Mouse (Mus musculus) lung, adult 2 months (tissue): ENCODE results near the gene Pan2. TPM values are rescaled to one million over a fixed set of nuclear protein-coding genes. Genes with fewer than 3 reads are reported as not detected.

Source experiments
- DNase-seq: peaks from one replicate; pipeline ENCODE4 v3.0.0; 2022
- H3K4me1 ChIP-seq: fragments of 200-500 bp; 2 replicates; pipeline ENCODE4 v1.6.1; 2011; ENCODE audit warnings: low read length; ENCODE audit not compliant: control insufficient read depth, insufficient read depth
- H3K4me3 ChIP-seq: fragments of 200-500 bp; replicated peaks from 2 replicates; pipeline ENCODE3; 2011; ENCODE audit warnings: low read depth, mild to moderate bottlenecking, control low read depth, low read length; ENCODE audit errors: extremely low read depth
- CTCF ChIP-seq: fragments of 200-500 bp; IDR thresholded peaks from 2 replicates; pipeline ENCODE4 v1.5.1; 2011; ENCODE audit warnings: mild to moderate bottlenecking, low read length, control low read depth; ENCODE audit not compliant: insufficient read depth
- POLR2A ChIP-seq: fragments of 200-500 bp; IDR thresholded peaks from 2 replicates; pipeline ENCODE4 v1.6.1; 2011; ENCODE audit warnings: low read depth, mild to moderate bottlenecking, control low read depth, low read length, borderline replicate concordance; ENCODE audit errors: extremely low read depth
- WGBS: fragments of 180-500 bp; shearing (Covaris S2); methylation state at CpG from one replicate; pipeline ENCODE4 v1.1.7; 2018; 5-methylcytosine and 5-hydroxymethylcytosine counted together
- polyA plus RNA-seq: library from polyadenylated mRNA; depleted of rRNA; stranded (reverse); fragments of >200 nt; gene quantifications from 2 replicates; pipeline ENCODE4 v1.2.3, GENCODE M21; 2012; rRNA removed

Pan2 gene
- polyA plus RNA-seq, 1 experiment, result 30.7 TPM

DNA sequence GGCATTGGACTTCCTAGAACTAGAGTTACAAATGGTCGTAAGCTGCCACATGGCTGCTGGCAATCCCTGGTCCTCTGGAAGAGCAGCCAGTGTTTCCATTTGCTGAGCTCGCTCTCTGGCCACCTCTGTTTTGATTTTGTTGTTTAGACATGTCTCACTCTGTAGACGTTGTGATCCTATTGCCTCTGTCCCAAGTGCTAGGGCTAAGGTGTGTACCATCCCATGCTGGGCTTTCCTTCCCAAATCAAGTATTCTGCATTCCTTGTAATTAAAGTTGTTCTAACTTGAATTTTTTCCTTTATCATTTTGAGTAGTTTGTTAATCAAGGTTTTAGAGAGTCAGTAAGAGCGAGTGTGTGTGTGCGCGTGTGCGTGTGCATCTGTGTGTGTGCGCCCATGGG is 44.4 kb downstream of the Pan2 start:
- H3K4me1 ChIP-seq, result peaks cover 4% of the 10 kb centered on the region; the same call in 1 of the 2 replicates
- TF ChIP-seq POLR2A, result no peak
- no peak overlapping the region for H3K4me3 ChIP-seq
- WGBS, result 80% methylated on average over 8 of the region's 8 CpGs
- DNase-seq, result no peak

DNA sequence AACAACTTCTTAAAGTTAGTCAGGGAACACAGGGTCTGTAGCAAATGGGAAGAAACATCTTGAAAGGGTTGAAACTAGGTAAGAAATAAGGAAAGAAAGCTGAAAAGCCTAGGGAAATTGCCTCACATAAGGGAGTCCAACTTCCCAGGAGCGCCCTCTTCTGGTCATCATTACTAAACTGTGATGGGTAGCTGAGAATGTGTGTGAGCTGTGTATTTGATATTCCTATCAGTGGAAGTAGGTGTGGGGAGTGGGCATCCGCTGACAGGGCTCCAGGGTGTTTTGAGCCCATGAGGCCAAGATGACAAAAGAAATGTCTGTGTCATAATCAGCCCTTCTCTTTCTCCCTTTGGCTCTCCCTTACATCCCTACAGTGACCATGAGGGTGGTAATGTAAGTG is 55.7 kb downstream of the Pan2 start:
- 43% methylated on average over 2 of the region's 2 CpGs for WGBS
- no peak for DNase-seq
- TF ChIP-seq POLR2A (no peak), CTCF (0 out of 2 replicates have a peak, but pooled peaks have one; percentile 14)
- H3K4me3 ChIP-seq, result no peak overlapping the region
- no peaks in the 10 kb centered on the region for H3K4me1 ChIP-seq

DNA sequence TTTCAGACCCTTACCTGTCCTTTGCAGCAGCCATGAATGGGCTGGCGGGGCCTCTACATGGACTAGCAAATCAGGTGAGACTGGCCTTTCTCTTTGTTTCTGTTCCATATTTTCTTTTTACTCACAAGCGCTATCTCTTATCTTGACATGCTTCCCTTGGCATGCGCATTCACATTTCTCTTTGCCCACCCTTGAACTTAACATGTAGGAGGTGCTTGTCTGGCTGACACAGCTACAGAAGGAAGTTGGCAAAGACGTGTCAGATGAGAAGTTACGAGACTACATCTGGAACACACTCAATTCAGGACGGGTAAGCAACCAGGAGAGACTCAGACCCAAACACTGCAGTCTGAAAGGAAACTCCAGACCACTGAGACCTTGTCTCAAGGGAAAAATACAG is 56.1 kb downstream of the Pan2 start:
- 82% methylated on average over 6 of the region's 6 CpGs for WGBS
- no peak for DNase-seq

DNA sequence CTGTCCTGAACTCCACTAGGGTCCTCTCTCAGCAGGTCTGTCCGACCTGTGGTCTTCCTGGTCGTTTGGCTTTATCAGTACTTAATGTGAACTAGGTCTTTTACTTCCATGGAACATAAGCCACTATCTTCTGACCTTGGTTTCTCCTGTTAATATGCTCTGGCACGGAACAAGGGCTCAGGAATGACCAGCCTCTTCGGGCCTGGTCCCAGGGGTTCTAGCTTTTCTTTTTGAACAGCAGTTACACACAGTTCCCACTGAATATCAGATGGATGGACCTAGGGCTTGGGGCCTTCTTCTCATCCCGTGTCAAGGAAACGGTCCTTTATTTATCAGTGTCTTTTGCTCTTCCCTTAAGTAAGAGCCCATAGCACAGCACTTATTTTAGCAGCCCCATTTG is 58.7 kb downstream of the Pan2 start:
- H3K4me1 ChIP-seq, result no peaks in the 10 kb centered on the region
- TF ChIP-seq POLR2A (no peak), CTCF (no peak)
- no peak overlapping the region for H3K4me3 ChIP-seq
- 83% methylated on average over 6 of the region's 6 CpGs for WGBS
- DNase-seq, result no peak

More for the DNA sequence above, 56.1 kb downstream of the Pan2 start:
- Histone ChIP-seq H3K4me1 (no peaks in the 10 kb centered on the region), H3K4me3 (no peak overlapping the region)
- TF ChIP-seq CTCF (no peak), POLR2A (no peak)

DNA sequence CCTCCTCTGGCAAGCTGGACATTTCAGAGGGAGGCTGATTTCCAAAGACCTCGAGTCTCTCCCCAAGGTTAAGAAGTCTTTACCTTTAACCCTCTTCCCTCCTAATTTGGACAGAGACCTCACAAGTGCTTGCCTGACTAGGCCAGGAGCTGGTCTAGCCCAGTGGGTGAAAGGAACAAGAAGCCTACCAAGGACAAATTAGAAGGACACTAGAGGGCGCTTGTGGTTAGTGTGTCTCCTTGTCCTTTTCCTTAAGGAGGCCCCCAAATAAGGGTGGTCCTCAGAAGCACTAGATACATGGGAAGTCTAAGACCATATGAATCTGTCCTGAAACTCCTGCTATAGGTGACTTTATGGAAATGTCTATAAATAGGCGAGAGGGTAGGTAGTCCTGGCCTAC is 59.4 kb downstream of the Pan2 start:
- Histone ChIP-seq H3K4me1 (no peaks in the 10 kb centered on the region), H3K4me3 (no peak overlapping the region)
- WGBS, result 46% methylated on average over 3 of the region's 3 CpGs
- TF ChIP-seq POLR2A, result no peak
- peak; percentile 16; the same call in 1 of the 2 replicates for TF ChIP-seq CTCF
- DNase-seq, result no peak

DNA sequence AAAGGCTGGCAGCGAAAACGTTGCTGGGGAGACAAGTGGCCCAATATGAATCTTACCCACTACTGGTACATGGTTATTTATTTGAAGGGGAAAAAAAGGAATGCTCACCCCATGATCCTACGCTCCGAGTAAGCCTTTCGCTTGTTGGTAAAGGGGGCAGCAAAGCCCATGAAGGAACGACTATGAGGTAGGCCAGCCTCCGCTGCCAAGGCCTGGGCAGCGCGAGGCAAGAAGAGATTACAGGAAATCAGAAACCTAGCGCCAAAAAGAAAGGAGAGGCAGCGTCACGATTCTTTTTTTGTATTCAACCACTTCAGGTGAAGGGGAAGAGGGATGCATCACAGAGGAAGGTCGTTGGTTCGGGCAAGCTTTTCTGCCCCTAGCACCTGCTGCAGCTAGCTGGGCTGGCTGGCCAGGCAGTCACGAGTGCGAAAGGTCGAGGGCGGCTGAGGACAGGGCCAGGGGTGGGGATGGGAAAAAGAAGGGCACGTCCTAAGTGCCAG is 64.8 kb downstream of the Pan2 start:
- Histone ChIP-seq H3K4me3 (peak overlapping the region; percentile 86), H3K4me1 (peaks cover 4% of the 10 kb centered on the region; the same call in 1 of the 2 replicates)
- WGBS, result 12% methylated on average over 19 of the region's 19 CpGs
- no peak for DNase-seq
- TF ChIP-seq POLR2A, result no peak
- TF ChIP-seq CTCF, result no peak

DNA sequence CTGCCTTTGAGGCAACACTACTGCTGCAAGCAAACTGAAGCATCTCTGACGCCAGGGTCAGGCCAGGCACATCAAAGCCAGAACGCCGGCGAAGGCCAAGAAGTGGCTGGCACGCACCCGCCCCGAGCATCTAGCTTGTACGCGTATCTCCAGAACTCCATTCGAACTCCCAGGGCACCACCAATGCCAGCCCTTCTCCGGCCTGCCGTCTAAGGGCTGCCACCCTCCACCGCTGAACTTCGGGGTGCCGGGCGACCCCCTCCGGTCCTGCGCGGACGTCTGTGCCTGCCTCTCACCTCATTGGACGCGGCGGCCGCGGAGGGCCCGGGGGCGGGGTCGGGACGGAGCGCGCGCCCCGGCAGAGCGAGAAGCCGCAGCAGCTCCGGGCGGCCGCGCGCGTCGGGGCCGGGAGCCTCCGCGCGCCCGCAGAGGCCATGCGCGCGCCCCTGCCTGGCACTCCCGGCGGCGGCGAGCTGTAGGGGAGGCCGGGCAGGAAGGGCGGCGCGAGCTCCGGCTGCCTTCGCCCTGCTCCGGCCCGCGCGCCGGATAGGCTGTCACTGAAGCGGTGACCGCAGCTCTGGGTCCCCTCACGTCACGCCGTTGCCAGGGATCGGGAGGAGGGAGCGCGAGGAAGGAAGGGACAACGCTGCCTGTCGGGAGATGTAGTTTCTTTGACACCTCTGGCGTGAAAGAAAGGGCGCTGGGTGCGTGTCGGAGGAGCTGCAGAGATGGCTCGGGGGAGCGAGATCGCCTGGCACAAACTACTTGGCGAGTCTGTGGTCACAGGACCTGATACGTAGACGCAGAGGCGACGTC is 65.5 kb downstream of the Pan2 start, which contains the start of gene Coq10a:
Gene Coq10a (minus strand): TSS at position 596 of the 816 bp plus-strand sequence.
- TF ChIP-seq POLR2A (peak; percentile 98), CTCF (no peak)
- H3K4me1 ChIP-seq, result peaks cover 4% of the 10 kb centered on the region; the same call in 1 of the 2 replicates
- peak within 1 kb of the TSS; percentile 86 for H3K4me3 ChIP-seq
- DNase-seq, result peak; percentile 90
- under 1% methylated on average over 87 of the region's 87 CpGs for WGBS

DNA sequence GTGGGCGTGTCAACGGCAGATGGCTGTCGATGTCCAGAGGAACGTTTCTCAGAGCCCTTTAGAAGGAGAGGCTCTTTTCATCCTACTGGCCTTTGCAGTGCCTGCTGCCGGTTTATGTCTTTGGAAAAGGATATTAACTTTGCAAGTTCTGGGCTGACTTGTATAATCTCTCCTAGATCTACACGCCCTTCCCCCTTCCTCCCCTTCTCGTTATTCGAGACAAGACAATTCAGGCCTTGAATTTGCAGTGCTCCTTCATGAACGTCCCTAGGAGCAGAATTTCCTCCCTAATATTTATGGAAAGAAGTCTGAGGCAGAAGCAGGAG is 66.0 kb downstream of the Pan2 start:
- peak overlapping the region; percentile 86 for H3K4me3 ChIP-seq
- DNase-seq, result no peak
- WGBS, result 2% methylated on average over 9 of the region's 9 CpGs
- peaks cover 4% of the 10 kb centered on the region; the same call in 1 of the 2 replicates for H3K4me1 ChIP-seq
- TF ChIP-seq CTCF (no peak), POLR2A (no peak)

DNA sequence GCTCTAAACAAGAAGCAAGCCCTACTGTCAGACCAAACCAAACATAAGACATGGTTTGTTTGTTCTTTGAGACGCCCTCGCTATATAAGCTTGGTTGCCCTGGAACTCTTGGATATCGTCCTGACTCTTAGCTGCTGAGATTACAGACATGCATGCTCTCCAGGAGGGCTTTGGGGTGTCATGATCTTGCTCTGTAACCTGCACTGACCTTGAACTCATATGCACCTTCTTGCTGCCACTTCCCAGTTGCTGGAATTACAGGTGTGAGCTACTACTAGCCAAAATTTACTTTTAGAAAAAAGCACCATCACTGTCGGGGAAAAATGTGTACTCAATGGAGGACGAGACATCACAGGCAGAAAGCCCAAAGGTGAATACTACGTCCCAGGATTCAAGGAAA is 66.5 kb downstream of the Pan2 start:
- no peak for DNase-seq
- WGBS, result 62% methylated on average over 6 of the region's 6 CpGs
- TF ChIP-seq CTCF (no peak), POLR2A (no peak)
- Histone ChIP-seq H3K4me3 (no peak overlapping the region), H3K4me1 (peaks cover 4% of the 10 kb centered on the region; the same call in 1 of the 2 replicates)

DNA sequence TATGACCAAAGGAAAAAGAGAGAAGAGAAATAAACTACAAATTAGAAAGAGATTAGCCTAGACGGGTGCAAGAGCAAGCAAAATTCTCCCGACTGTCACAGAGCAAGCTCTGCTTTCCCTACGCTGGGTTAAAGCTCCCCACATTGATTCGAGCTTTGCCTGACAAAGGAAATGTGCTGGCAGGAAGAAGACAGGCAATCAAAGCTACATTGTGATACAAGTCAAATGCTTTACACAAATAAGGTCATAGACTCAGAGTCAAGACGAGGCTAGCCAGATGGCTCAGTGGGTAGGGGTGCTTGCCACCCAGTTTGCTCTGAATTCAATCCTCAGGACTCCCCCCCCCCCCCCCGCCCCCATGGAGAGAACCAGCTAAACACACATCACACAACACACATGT is 66.9 kb downstream of the Pan2 start:
- WGBS, result 57% methylated on average over 6 of the region's 6 CpGs
- peaks cover 4% of the 10 kb centered on the region; the same call in 1 of the 2 replicates for H3K4me1 ChIP-seq
- no peak overlapping the region for H3K4me3 ChIP-seq
- TF ChIP-seq POLR2A, result no peak
- no peak for TF ChIP-seq CTCF
- no peak for DNase-seq

DNA sequence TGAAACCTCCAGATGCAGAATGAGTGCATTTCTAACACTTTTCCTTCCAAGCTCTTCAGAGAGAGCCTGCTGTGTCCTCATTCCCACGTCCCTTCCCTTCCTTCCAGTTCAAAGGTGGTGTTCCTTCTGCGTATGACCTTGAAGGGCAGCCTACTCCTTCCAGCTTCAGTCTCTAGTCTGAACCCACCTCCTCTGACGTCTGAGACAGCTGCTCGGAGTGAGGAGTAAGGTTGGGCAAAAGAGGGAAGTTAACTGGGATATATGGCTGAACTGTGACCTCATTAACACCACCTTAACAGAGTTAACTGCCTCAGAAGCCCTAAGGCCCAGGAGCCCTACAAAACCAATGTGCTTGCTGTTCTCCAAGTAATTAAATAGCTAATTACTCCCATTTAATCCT is 67.5 kb downstream of the Pan2 start:
- 60% methylated on average over 4 of the region's 4 CpGs for WGBS
- no peak for TF ChIP-seq CTCF
- no peak for TF ChIP-seq POLR2A
- Histone ChIP-seq H3K4me3 (no peak overlapping the region), H3K4me1 (peaks cover 4% of the 10 kb centered on the region; the same call in 1 of the 2 replicates)
- no peak for DNase-seq

Other genes with a start within 250 kb of the Pan2 start
- 43.8 and 84.2 TPM in 2 replicates for gene Ptges3, start 244.4 kb upstream of the Pan2 start, polyA plus RNA-seq
- 1,519 and 1,632 TPM in 2 replicates for gene Atp5b, start 220.1 kb upstream of the Pan2 start, polyA plus RNA-seq
- 26.9 and 40.7 TPM in 2 replicates for gene Baz2a, start 211.8 kb upstream of the Pan2 start, polyA plus RNA-seq
- gene Rbms2, start 123.0 kb upstream of the Pan2 start, polyA plus RNA-seq, result 103 and 116 TPM in 2 replicates
- gene Gls2, start 108.9 kb upstream of the Pan2 start, polyA plus RNA-seq, result 1.5 and 2.4 TPM in 2 replicates
- 5.6 and 9.9 TPM in 2 replicates for gene Spryd4, start 91.5 kb upstream of the Pan2 start, polyA plus RNA-seq
- not detected in 2 replicates for gene Mip, start 77.5 kb upstream of the Pan2 start, polyA plus RNA-seq
- 7.8 and 7.9 TPM in 2 replicates for gene Timeless, start 71.3 kb upstream of the Pan2 start, polyA plus RNA-seq
- gene Apon, start 49.2 kb upstream of the Pan2 start, polyA plus RNA-seq, result 0.08 and 0.27 TPM in 2 replicates
- 0.32 and 0.75 TPM in 2 replicates for gene Apof, start 34.7 kb upstream of the Pan2 start, polyA plus RNA-seq
- 30.8 and 34.4 TPM in 2 replicates for gene Stat2, start 32.8 kb upstream of the Pan2 start, polyA plus RNA-seq
- 0.08 TPM in 1 of 2 replicates, not detected in the other for gene Il23a, start 4.6 kb upstream of the Pan2 start, polyA plus RNA-seq
- 32.0 and 55.9 TPM in 2 replicates for gene Cnpy2, start 19.1 kb downstream of the Pan2 start, polyA plus RNA-seq
- 95.6 and 150 TPM in 2 replicates for gene Cs, start 34.4 kb downstream of the Pan2 start, polyA plus RNA-seq
- 28.9 and 48.7 TPM in 2 replicates for gene Coq10a, start 65.7 kb downstream of the Pan2 start, polyA plus RNA-seq
- 24.5 and 31.6 TPM in 2 replicates for gene Ankrd52, start 73.8 kb downstream of the Pan2 start, polyA plus RNA-seq
- gene Slc39a5, start 97.9 kb downstream of the Pan2 start, polyA plus RNA-seq, result 0.42 TPM in 1 of 2 replicates, not detected in the other
- 22.1 and 23.4 TPM in 2 replicates for gene Nabp2, start 108.2 kb downstream of the Pan2 start, polyA plus RNA-seq
- 24.4 and 25.5 TPM in 2 replicates for gene Rnf41, start 108.3 kb downstream of the Pan2 start, polyA plus RNA-seq
- 99.8 TPM in 2 replicates for gene Smarcc2, start 155.9 kb downstream of the Pan2 start, polyA plus RNA-seq
- gene Myl6, start 190.8 kb downstream of the Pan2 start, polyA plus RNA-seq, result 771 and 1,159 TPM in 2 replicates
- gene Myl6b, start 195.3 kb downstream of the Pan2 start, polyA plus RNA-seq, result 1.9 and 2.0 TPM in 2 replicates
- 94.9 and 97.2 TPM in 2 replicates for gene Esyt1, start 222.5 kb downstream of the Pan2 start, polyA plus RNA-seq
- 13.2 and 15.1 TPM in 2 replicates for gene Zc3h10, start 244.4 kb downstream of the Pan2 start, polyA plus RNA-seq
- 1,224 and 1,373 TPM in 2 replicates for gene Rpl41, start 246.0 kb downstream of the Pan2 start, polyA plus RNA-seq